Mouse (Mus musculus) myocyte (in vitro differentiated cells): ENCODE measurements around the gene Mrps34. TPM values are rescaled to one million over a fixed set of nuclear protein-coding genes. Genes with fewer than 3 reads are reported as not detected.
A peak's percentile ranks its signal among the peaks of the same experiment; 100 is the strongest.

ENCODE experiments used
- H3K27me3 ChIP-seq: one replicate; pipeline ENCODE4 v1.6.1; 2011; ENCODE audit not compliant: control insufficient read depth, insufficient read depth, insufficient read length
- H3K36me3 ChIP-seq: one replicate; pipeline ENCODE4 v1.6.1; 2011; ENCODE audit not compliant: control insufficient read depth, insufficient read depth
- H3K4me2 ChIP-seq: one replicate; pipeline ENCODE4 v1.6.1; 2011; ENCODE audit warnings: low read depth, control low read depth
- H3K4me3 ChIP-seq: one replicate; pipeline ENCODE4 v1.5.1; 2011; ENCODE audit warnings: mild to moderate bottlenecking, control low read depth, moderate library complexity
- H3K79me2 ChIP-seq: one replicate; pipeline ENCODE4 v1.6.1; 2011; ENCODE audit not compliant: control insufficient read depth, insufficient read depth
- H3ac ChIP-seq: one replicate; pipeline ENCODE4 v1.6.1; 2011; ENCODE audit not compliant: control insufficient read depth, insufficient read length
- CEBPB ChIP-seq: IDR thresholded peaks from 2 replicates; pipeline ENCODE4 v1.6.1; 2011; ENCODE audit warnings: mild to moderate bottlenecking, moderate library complexity; ENCODE audit not compliant: poor library complexity, insufficient read depth, severe bottlenecking
- E2F4 ChIP-seq: IDR thresholded peaks from one replicate; pipeline ENCODE4 v1.6.1; 2011; ENCODE audit warnings: mild to moderate bottlenecking, control low read depth, moderate library complexity; ENCODE audit not compliant: insufficient read depth
- MAX ChIP-seq: IDR thresholded peaks from one replicate; pipeline ENCODE4 v1.6.1; 2011; ENCODE audit warnings: low read depth, mild to moderate bottlenecking, control low read depth
- MYOD1 ChIP-seq, 3 experiments: IDR thresholded peaks; one replicate each; pipeline ENCODE4 v1.6.1; 2011; ENCODE audit warnings: control low read depth in 2 of 3, low read depth in 2 of 3, mild to moderate bottlenecking in 2 of 3, moderate library complexity in 1 of 3; ENCODE audit not compliant: insufficient read length in 2 of 3, control insufficient read depth in 1 of 3
- MYOG ChIP-seq, 3 experiments: IDR thresholded peaks; one replicate each; pipeline ENCODE4 v1.6.1; 2011; ENCODE audit warnings: control low read depth in 2 of 3, low read depth in 2 of 3, mild to moderate bottlenecking in 2 of 3; ENCODE audit not compliant: insufficient read length in 2 of 3, control insufficient read depth in 1 of 3, insufficient read depth in 1 of 3
- POLR2A ChIP-seq: IDR thresholded peaks from one replicate; pipeline ENCODE4 v1.6.1; 2011; ENCODE audit warnings: low read depth, mild to moderate bottlenecking, control low read depth, moderate library complexity; ENCODE audit not compliant: insufficient read length
- POLR2AphosphoS2 ChIP-seq: IDR thresholded peaks from one replicate; pipeline ENCODE4 v1.6.1; 2011; ENCODE audit warnings: low read depth, control low read depth; ENCODE audit not compliant: insufficient read length
- REST ChIP-seq: IDR thresholded peaks from one replicate; pipeline ENCODE4 v1.6.1; 2011; ENCODE audit warnings: mild to moderate bottlenecking, control low read depth, moderate library complexity; ENCODE audit not compliant: insufficient read depth, insufficient read length
- SRF ChIP-seq: IDR thresholded peaks from one replicate; pipeline ENCODE4 v1.6.1; 2011; ENCODE audit warnings: low read depth; ENCODE audit not compliant: control insufficient read depth, insufficient read length
- TCF12 ChIP-seq: IDR thresholded peaks from one replicate; pipeline ENCODE4 v1.6.1; 2011; ENCODE audit warnings: mild to moderate bottlenecking, control low read depth; ENCODE audit not compliant: poor library complexity, insufficient read depth, severe bottlenecking
- TCF3 ChIP-seq: IDR thresholded peaks from one replicate; pipeline ENCODE4 v1.6.1; 2011; ENCODE audit warnings: low read depth, control low read depth; ENCODE audit not compliant: insufficient read length
- USF1 ChIP-seq: IDR thresholded peaks from one replicate; pipeline ENCODE4 v1.6.1; 2011; ENCODE audit warnings: low read depth, mild to moderate bottlenecking, control low read depth, moderate library complexity
- polyA plus RNA-seq: library from polyadenylated mRNA; unstranded; fragments of >200 nt; fragmentation: generic; extraction: Trizol; gene quantifications from one replicate; pipeline ENCODE4 v1.2.1, GENCODE M21; 2012; ENCODE audit warnings: missing spikeins

The Mrps34 gene
- polyA plus RNA-seq, 1 experiment: 142 TPM

DNA sequence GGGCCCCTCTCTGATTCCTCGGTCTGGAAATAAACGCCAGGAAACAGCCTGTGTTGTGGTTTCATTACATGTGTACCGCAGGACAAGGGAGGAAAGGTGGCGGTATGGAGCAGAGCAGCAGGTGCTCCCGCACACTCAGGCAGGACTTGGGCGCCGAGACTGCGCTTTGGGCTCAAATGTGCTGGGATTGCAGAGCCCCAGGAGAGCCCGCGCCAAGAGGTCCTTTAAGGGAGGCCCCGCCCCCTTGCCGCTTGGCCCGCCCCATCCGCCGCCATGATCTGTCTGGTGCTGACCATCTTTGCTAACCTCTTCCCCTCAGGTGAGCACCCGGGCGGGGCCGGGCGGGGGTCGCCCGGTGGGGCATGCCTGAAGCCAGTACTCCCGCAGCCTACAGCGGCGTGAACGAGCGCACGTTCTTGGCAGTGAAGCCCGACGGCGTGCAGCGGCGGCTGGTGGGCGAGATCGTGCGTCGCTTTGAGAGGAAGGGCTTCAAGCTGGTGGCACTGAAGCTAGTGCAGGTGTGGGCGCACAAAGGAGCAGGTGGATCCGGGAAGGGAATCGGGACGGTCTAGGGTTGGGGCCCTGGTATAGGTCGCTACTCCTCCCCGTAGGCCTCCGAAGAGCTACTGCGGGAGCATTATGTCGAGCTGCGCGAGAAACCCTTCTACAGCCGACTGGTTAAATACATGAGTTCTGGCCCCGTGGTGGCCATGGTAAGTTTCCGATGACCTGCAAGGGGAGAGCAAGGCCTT lies 1.5 kb downstream of the Mrps34 start, which contains the start of gene Nme3:
Gene Nme3, plus strand, starts transcription at position 260 of the 752 bp plus-strand sequence.
- Histone ChIP-seq H3K4me3 (peak within 1 kb of the TSS; percentile 97), H3K79me2 (peaks cover 12% of the 10 kb centered on the region), H3K4me2 (peak within 1 kb of the TSS; percentile 99), H3ac (peak within 1 kb of the TSS; percentile 82), H3K36me3 (peaks cover 10% of the 10 kb centered on the region), H3K27me3 (no peaks in the 10 kb centered on the region)
- TF ChIP-seq USF1 (no peak), SRF (no peak), TCF12 (no peak), MYOD1 (IDR thresholded peaks at IDR 0.05; ENCODE audit: control insufficient read depth in 1 of 3, insufficient read length in 2 of 3, low read depth in 2 of 3) (peak in 1 of 3 experiments; percentile 36), E2F4 (no peak), MYOG (IDR thresholded peaks at IDR 0.05; ENCODE audit: control insufficient read depth in 1 of 3, insufficient read depth in 1 of 3, insufficient read length in 2 of 3, low read depth in 2 of 3) (peak in 2 of 3 experiments; percentile 18 to 45), POLR2A (peak; percentile 41), POLR2AphosphoS2 (peak; percentile 58), CEBPB (no peak), REST (no peak), MAX (no peak), TCF3 (no peak)

DNA sequence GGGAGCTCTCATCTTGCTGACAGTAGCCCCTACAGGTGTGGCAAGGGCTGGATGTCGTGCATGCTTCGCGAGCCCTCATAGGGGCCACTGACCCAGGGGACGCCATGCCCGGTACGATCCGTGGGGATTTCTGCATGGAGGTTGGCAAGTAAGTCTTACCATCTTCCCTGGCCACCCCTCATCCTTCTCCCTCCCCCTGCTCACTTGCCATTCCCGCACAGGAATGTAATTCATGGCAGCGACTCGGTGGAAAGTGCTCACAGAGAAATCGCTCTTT lies 2.0 kb downstream of the Mrps34 start:
- Histone ChIP-seq H3K36me3 (peaks cover 11% of the 10 kb centered on the region), H3K4me3 (peak overlapping the region; percentile 97), H3ac (peak overlapping the region; percentile 82), H3K4me2 (peak overlapping the region; percentile 99), H3K27me3 (no peaks in the 10 kb centered on the region), H3K79me2 (peaks cover 12% of the 10 kb centered on the region)
- TF ChIP-seq MYOG (IDR thresholded peaks at IDR 0.05; ENCODE audit: control insufficient read depth in 1 of 3, insufficient read depth in 1 of 3, insufficient read length in 2 of 3, low read depth in 2 of 3) (no peak), POLR2AphosphoS2 (peak; percentile 90)

DNA sequence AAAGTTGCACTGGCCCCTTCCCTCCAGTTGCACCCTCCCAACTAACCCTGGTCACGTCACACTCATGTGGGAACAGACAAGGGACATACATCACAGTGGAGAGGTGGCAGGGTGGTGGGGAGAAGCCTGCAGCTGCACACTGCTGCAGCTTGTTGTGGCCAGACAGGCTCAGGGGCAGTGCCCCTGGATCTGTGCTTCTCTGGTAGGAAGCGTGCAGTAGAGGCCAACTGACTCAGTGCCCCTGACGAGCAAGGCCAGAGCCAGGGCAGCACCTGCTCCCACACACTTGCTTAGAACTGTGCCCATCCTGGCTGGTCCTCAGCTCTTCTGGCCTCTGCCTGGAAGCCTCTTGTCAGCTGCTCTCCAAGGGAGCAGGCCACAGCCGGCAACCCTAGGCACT lies 2.7 kb downstream of the Mrps34 start:
- Histone ChIP-seq H3ac (no peak overlapping the region), H3K79me2 (peaks cover 12% of the 10 kb centered on the region), H3K4me2 (no peak overlapping the region), H3K36me3 (peaks cover 13% of the 10 kb centered on the region), H3K4me3 (peak overlapping the region; percentile 97), H3K27me3 (no peaks in the 10 kb centered on the region)
- TF ChIP-seq POLR2A (no peak), MAX (no peak), E2F4 (no peak), POLR2AphosphoS2 (peak; percentile 80), CEBPB (no peak)

DNA sequence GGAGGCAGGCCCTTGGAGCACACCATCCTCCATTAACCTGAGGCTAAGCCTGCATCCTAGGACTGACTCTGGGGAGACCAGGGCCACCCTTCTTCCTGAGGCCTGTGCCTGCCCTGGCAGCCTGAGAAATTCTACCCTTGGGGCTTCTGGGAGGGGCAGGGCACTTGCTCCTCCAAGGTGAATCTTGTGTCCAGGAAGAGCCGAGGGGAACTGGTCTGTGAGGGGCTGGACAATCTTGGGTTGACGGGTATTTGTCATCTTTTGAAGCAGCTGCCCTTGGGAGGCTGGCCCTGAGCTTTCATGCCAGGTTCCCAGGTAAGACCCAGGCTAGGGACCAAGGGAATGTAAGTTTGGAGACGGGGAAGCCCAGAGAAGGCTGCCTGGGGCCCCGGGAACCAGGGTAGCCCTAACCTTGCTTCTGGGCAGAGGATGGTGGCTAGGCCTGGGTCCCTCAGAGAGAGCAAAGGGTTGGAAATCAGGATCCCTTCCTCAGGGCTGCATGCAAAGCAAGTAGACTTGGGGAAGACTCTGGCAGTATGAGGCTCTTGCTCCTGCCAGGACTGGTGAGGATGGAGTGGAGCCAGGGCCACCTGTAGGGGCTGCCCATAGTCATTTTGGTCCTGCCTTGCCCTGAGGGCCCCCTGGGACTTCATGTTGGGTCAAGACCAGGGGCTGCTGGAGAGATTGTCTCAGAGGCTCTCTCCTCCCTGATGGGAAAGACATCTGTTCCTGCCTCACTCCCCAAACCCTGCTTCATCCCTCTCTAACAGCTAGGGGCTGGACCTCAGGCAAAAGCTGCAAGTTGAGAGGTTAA lies 3.3 kb downstream of the Mrps34 start:
- no peak overlapping the region for H3K4me2 ChIP-seq
- H3K4me3 ChIP-seq: no peak overlapping the region
- H3K27me3 ChIP-seq: no peaks in the 10 kb centered on the region
- TF ChIP-seq MYOG (IDR thresholded peaks at IDR 0.05; ENCODE audit: control insufficient read depth in 1 of 3, insufficient read depth in 1 of 3, insufficient read length in 2 of 3, low read depth in 2 of 3): no peak
- TF ChIP-seq USF1: no peak
- no peak for TF ChIP-seq POLR2AphosphoS2
- TF ChIP-seq MYOD1 (IDR thresholded peaks at IDR 0.05; ENCODE audit: control insufficient read depth in 1 of 3, insufficient read length in 2 of 3, low read depth in 2 of 3): no peak
- TF ChIP-seq TCF12: no peak
- TF ChIP-seq REST: no peak
- TF ChIP-seq SRF: no peak
- no peak for TF ChIP-seq CEBPB
- no peak for TF ChIP-seq POLR2A
- TF ChIP-seq TCF3: no peak
- no peak for TF ChIP-seq MAX
- no peak for TF ChIP-seq E2F4
- H3K36me3 ChIP-seq: peaks cover 17% of the 10 kb centered on the region
- H3K79me2 ChIP-seq: peaks cover 12% of the 10 kb centered on the region
- H3ac ChIP-seq: no peak overlapping the region

DNA sequence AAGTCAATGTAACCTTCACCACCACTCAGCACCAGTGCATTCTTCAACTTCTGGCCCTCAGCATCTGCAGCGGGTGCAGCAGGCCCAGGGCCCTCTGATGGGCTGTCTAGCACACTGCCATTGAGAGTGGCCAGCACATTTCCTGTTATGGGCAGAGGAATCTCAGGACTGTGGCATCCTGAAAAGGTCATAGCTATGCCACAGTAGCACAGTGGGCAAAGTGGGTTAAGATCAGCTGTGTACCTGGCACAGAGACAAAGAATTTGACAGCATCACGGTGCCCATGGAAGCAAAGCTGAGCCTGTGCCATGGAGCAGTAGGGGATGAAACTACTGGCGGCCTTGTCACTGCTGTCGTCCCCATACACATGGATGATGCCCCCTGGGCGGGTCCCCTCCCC lies 4.2 kb downstream of the Mrps34 start:
- Histone ChIP-seq H3K79me2 (peaks cover 6% of the 10 kb centered on the region), H3K4me3 (no peak overlapping the region), H3ac (no peak overlapping the region), H3K4me2 (no peak overlapping the region), H3K27me3 (no peaks in the 10 kb centered on the region), H3K36me3 (peaks cover 21% of the 10 kb centered on the region)
- no peak for TF ChIP-seq TCF12
- TF ChIP-seq POLR2AphosphoS2: peak; percentile 58
